Mouse (Mus musculus) frontal cortex, postnatal 36 days (tissue): ENCODE results near the gene Rnf130.

ENCODE experiments used
- DNase-seq, 2 experiments: peaks; one replicate each; pipeline ENCODE4 v3.0.0; 2022; ENCODE audit warnings: low spot score in 2 of 2

The Rnf130 gene

DNA sequence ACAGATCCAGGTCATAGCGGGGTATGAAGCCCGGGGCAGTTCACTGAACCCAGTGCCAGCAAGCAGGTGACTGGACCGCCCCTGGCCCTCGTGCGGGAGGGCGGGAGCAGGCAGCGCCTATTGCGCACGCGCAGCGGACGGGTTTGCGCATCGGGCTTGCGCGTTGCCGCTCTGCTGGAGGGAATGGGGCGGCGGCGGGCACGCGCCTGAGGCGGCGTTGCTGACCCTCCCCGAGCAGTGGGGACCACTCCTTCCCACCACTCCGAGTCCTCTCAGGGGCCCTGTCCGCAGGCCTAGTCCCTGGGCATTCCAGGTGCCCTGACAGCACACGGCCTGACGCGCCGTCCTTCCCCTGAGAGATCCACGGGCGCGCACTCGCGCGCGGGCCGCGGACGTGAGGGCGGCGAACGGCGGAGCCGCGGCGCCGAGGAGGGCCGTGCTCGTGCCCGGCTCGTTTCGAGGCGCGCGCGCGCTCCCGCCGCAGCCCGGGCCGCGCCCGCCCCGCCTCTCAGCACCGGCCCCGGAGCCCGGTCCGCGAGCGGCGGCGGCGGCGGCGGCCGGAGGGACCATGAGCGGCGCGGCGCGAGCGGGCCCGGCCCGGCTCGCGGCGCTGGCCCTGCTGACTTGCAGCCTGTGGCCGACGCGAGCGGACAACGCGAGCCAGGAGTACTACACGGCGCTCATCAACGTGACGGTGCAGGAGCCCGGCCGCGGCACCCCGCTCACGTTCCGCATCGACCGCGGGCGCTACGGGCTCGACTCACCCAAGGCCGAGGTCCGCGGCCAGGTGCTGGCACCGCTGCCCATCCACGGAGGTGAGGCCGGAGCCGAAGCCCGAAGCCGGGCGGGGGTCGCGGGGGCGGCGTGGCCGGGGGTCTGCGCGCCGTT lies at the start of gene Rnf130:
Gene Rnf130, plus strand, starts transcription at position 514 of the 888 bp plus-strand sequence.
- DNase-seq = peak; percentile 97 to 98

DNA sequence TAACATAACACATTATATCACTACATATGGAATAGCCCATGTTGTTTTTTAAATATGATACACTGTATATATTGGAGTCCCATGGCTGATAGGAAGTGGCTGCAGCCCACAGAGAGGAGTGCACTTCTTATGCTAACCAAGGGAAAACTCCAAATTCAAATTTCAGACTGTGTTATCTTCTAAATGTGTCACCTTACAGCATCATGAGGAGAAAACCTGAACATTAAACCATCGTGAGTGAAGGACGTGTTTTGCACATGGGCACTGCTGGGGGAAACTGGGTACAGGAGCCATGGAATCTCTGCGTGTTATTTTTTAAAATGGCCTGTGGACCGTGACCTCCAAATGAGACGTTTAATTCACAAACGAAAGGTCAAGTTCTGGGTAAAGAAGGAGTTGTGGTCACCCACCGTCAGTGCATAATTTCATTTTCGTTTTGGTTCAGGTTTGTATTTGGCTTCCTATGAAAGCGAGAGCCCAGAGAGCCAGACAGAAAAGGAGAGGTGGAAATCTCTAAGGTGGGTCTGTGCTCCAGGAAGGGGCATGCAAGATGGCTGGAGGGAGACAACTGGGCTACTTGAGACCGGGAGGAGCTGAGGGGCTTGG lies 47.1 kb upstream of the Rnf130 start:
- no peak for DNase-seq

- no peak for DNase-seq
These were observed 46.2 kb upstream of the Rnf130 start for GRCm38 (mm10) chr11:49978935-49979334.

- DNase-seq = no peak
These were observed 44.4 kb upstream of the Rnf130 start for GRCm38 (mm10) chr11:49980681-49981235.

GRCm38 (mm10) chr11:49981321-49981963 lies 43.7 kb upstream of the Rnf130 start:
- DNase-seq = no peak

DNA sequence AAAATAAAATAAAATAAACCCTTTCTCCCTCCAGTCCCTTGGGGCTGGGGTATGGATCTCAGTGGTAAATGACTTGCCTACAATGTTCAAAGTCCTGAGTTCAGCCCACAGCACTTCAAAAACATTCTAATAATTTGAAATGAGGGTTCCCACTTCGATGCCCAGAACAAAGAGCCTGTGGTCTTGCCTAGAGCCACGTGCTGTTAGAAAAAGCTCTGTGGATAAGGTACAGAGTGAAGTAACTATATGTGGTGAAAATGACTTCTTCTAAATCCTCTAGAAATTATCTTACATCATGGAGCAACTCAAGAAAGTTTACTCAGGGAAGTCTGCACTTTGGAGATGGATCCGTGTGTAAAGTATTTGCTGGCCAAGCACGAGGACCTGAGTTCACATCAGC lies 43.1 kb upstream of the Rnf130 start:
- no peak for DNase-seq

GRCm38 (mm10) chr11:49982881-49983280 lies 42.3 kb upstream of the Rnf130 start:
- no peak for DNase-seq

- no peak for DNase-seq
These were observed 41.1 kb upstream of the Rnf130 start for GRCm38 (mm10) chr11:49983875-49984552.

DNA sequence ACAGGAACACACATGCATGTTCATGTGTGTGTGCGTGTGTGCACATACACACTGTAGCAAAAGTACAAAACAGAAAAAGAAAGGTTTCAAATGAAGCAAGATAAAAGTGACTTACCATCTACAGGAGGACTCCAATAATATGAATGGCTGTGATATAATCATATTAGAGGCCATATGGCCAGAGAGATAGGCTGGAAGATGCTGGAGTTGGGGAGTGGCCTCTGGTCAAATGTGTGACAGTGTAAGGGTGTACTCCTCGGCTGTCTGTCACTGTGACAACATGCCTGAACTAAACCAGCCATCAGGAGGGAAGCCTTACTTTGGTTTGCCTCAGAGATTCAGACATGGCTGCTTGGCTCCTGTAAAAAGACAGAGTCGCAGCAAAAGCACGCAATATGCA lies 40.1 kb upstream of the Rnf130 start:
- no peak for DNase-seq

- peak; percentile 35 to 54 for DNase-seq
These were observed 38.7 kb upstream of the Rnf130 start for GRCm38 (mm10) chr11:49986277-49987036.

GRCm38 (mm10) chr11:49994536-49994935 lies 30.6 kb upstream of the Rnf130 start:
- no peak for DNase-seq

DNA sequence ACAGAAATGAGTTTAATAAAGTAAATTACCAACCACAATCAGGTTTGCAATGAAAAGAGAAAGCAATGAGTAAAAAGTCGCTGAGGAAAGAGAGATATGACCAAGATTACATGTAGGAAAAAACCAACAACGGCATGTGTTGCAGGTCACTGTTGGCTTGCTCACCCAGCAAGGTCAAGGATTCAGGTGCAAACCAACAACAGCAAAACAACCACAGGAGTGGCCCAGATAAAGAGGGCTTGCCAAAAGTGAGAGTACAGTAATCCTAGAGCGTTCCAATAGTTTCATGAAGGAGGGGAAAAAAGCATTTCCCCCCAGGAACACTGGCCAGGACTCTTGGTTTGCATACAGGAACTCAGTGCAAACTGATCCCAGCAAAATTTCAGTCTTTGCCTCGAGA lies 28.7 kb upstream of the Rnf130 start:
- no peak for DNase-seq

DNA sequence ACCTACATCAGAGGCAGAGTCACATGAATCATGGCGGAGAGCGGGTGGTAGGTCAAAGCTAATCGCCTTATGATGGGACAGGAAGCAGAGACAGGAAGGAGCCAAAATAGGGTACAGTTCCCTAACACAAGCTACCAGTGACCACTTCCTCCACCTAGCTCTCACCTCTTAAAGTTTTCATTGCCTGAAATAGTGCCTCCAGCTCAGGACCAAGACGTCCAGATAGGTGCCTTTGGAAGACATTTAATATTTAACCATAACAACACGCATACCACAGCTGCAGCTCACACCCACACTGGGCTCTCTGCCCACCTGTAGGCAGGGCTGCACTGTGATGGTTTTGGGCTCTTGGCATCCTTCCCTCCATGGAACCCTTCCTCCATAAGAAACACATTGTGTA lies 27.8 kb upstream of the Rnf130 start:
- peak; percentile 12 to 20 for DNase-seq

GRCm38 (mm10) chr11:50002853-50003252 lies 22.3 kb upstream of the Rnf130 start:
- no peak for DNase-seq

GRCm38 (mm10) chr11:50007776-50008175 lies 17.4 kb upstream of the Rnf130 start:
- DNase-seq = no peak

DNA sequence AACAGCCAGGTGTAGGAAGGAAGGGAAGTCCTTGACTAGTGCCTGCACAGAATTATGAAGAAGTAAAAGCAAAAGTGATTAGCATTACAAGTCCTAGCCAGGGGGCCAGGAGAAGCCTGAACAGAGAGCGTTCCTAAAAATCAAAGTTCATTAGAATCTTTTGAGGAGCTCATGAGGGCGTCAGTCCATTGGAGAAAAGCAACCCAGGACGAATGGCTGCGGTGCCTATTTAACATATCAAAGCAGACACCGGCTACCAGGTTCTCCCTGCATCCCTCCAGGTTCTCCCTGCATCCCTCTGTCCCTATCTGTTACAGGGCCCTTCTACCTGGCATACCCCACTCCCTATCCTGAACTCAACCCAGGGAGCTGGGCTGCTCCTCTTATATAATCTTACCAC lies 16.9 kb upstream of the Rnf130 start:
- no peak for DNase-seq

- DNase-seq = no peak
These were observed 12.1 kb upstream of the Rnf130 start for GRCm38 (mm10) chr11:50013016-50013415.

DNA sequence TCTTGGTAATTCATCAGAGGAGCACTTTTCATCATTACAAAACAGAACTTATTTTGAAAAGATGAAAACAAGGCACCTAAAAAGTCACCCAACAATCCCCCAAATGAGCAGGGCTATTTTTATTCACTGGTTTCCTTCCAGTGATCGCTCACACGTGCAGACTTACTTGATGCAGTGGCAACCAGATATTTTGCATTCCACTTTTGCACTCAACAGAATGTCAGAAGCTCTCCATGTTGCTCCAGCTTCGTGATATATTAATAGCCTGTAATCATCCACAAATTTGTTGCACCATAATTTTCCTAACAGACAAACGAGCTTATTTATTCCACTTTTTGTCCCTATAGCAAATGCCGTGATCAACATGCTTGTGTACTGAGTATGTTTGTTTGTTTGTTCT lies 8.6 kb upstream of the Rnf130 start:
- no peak for DNase-seq

DNA sequence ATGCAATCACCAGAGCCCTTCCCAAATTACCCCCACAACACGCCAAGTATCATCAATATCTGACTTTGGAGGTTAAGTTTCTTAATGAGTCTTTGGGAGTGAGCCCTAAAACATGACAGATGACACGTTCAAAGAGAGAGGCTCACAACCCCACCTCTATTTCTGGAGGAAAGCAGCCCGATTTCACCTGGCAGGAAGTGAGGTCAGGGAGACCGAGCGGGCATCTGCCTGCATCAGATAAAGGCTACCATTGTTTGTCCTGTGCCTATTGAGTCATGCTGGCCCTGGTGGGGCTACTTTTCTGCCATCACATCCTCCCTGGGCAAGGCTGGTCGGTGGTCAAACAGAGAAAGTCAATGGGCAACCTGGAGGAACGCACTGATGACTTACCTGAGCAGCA lies 7.6 kb upstream of the Rnf130 start:
- no peak for DNase-seq

- DNase-seq = no peak
These were observed 6.3 kb upstream of the Rnf130 start for GRCm38 (mm10) chr11:50018848-50019247.

DNA sequence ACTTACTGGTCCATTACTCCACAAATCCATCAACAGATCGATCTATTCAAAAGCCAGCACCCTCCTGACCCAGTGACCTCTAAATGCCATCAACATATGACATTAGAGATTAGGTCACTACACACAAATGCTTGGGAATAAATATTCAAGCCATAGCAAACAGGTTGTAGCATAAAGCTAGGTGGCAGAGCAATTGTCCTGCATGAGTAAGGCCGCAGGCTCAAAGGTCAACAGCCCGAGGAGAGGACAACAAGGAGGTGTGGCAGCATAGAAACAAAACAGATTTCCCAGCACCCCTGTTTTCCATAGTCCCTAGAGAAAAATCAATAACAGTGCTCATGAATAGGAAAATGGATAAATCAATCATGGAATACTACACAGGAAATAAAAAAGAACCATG lies 3.1 kb upstream of the Rnf130 start:
- no peak for DNase-seq
